Mouse (Mus musculus) kidney, postnatal 25 days (tissue): ENCODE measurements around the gene Ube2l6.

Source experiments
- DNase-seq, 2 experiments: peaks; one replicate each; pipeline ENCODE4 v3.0.0; 2021; ENCODE audit warnings: mixed read lengths in 2 of 2

Ube2l6 gene

GRCm38 (mm10) chr2:84798493-84798921 is at the start of gene Ube2l6:
Gene Ube2l6 (plus strand): TSS chr2:84798828.
- peak; percentile 76 to 84 for DNase-seq

GRCm38 (mm10) chr2:84750115-84750514 is 48.5 kb upstream of the Ube2l6 start:
- DNase-seq, result no peak

GRCm38 (mm10) chr2:84756245-84756644 is 42.4 kb upstream of the Ube2l6 start:
- peak; percentile 52 to 56 for DNase-seq

DNA sequence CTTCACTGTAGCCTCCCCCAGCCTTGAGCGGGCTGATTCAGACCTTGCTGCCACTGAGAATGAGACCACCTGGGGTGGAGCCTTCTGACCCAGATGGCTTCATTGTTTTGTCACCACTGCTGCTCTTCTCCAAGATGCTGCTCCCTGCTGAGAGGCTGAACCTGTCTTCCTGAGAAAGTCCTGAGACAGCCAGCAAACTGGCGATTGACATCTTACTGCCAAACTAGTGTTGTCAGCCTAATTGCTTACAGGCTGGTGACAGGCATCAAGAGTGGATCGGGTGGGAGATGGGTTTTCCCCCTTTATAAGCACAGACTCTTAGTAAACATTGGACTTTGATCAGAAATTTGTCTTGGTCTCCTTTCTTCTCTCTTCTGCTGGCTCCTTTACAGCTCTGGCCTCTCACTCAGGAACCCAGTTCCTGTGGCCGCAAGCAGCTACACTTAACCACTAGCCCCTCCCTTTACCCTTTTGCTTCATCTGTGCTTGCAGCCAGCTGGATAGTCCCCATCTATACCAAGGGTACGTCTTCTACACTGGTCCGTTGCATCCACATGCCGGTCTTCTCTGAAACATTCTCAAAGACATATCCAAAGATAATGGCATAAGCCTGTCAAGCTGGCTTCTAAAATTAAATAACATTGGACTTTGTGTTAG is 41.5 kb upstream of the Ube2l6 start:
- no peak for DNase-seq

GRCm38 (mm10) chr2:84758542-84759127 is 40.0 kb upstream of the Ube2l6 start:
- peak in 1 of 2 experiments; percentile 71 for DNase-seq

- no peak for DNase-seq
Measured at GRCm38 (mm10) chr2:84760777-84761176, 37.9 kb upstream of the Ube2l6 start.

- no peak for DNase-seq
Measured at GRCm38 (mm10) chr2:84761309-84761708, 37.3 kb upstream of the Ube2l6 start.

GRCm38 (mm10) chr2:84761840-84762239 is 36.8 kb upstream of the Ube2l6 start:
- no peak for DNase-seq

DNA sequence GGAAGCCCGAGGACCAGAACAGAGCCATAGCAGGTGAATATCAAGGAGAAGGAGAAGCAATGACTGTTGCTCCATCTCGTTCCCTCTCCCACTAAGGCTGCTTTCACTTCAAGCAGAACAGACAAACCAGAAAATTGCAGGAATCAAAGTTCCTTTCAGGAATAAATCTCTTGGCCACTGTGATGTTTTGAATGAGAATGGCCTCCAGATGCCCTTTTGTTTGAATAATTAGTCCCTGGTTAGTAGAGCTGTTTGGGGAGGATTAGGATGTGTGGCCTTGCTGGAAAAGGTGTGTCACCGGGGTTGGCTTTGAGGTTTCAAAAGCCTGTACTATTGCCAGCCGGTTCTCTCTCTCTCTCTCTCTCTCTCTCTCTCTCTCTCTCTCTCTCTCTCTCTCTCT is 36.3 kb upstream of the Ube2l6 start:
- DNase-seq, result no peak

DNA sequence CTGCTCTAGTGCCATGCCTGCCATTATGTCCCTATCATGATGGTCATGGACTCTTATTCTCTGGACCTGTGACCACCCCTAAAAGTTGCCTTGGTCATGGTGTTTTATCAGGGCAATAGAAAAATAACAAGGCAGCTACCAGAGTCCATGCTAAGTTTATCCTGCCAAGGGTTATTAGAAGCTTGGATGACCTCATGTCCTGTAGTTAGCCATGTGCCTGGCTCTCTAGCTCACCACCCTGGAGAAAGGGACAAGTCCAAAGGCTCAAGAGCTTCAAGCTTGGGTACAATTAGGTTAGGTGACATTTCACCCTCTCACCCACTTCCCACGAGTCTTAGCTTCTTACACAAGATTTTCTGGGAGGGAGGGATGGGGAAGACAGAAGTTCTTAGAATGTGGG is 35.8 kb upstream of the Ube2l6 start:
- no peak for DNase-seq

- DNase-seq, result no peak
Measured at GRCm38 (mm10) chr2:84770501-84770900, 28.1 kb upstream of the Ube2l6 start.

- DNase-seq, result no peak
Measured at GRCm38 (mm10) chr2:84772454-84772853, 26.2 kb upstream of the Ube2l6 start.

DNA sequence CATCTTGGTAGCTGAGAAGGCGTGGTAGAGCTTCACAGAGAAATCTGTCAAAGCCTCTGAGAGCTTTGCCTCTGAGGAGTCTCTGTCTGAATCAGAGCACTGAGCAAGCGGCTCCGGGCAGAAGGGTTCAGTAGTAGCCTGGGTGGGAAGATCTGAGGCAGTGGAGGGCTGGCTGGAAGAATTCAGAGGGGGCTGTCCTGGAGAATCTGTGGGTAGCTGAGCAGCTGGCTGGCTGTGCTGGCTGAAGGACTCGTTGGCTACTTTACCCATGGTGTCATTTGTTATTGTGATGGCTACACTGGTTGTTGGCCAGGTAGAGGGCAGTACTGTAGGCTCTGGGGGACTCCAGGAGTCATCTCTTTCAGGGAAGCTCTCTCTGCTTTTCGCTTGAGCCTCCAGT is 25.4 kb upstream of the Ube2l6 start:
- DNase-seq, result no peak

- DNase-seq, result peak; percentile 63 to 73
Measured at GRCm38 (mm10) chr2:84774751-84775150, 23.9 kb upstream of the Ube2l6 start.

- no peak for DNase-seq
Measured at GRCm38 (mm10) chr2:84775241-84775640, 23.4 kb upstream of the Ube2l6 start, which contains the start of gene Serping1. Gene Serping1 (minus strand): TSS chr2:84775444.

DNA sequence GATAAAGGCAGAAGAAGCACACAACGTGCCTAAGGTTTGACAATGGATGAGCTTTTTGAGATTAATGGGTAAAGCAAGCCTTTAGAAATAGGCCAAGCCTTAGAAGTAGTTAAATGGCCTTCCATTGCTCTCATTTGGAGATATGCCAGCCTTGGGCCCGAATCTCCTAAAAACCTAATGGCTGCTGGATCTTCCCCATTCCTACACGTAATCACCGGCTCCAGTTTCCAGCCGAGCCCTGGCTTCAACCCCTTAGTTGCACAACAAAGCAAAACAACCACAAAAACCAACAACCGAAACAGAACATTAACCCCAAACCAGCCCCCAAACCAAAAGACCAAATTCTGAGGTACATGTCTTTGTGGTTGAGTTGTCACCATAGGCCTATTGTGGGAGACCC is 23.0 kb upstream of the Ube2l6 start:
- DNase-seq, result peak in 1 of 2 experiments; percentile 13

GRCm38 (mm10) chr2:84777706-84778105 is 20.9 kb upstream of the Ube2l6 start:
- no peak for DNase-seq

DNA sequence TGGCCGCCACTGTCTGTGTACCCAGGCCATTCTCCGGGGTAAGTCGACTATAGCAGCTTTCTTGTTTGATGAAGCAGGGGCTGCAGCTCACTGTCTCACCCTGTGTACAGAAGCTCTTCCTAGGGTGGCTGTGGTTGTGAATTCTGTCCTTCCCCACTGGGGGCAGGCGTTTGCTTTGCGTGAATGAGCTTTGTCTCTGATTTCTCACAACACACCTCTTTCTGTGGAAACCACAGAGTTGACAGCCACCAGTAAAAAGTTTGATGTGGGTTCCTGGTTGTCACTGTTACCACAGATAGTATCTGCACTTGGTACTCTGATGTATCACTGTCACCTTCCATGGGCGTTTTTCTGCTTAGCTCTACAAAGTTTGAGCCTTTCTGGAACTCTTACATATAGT is 19.4 kb upstream of the Ube2l6 start:
- no peak for DNase-seq

DNA sequence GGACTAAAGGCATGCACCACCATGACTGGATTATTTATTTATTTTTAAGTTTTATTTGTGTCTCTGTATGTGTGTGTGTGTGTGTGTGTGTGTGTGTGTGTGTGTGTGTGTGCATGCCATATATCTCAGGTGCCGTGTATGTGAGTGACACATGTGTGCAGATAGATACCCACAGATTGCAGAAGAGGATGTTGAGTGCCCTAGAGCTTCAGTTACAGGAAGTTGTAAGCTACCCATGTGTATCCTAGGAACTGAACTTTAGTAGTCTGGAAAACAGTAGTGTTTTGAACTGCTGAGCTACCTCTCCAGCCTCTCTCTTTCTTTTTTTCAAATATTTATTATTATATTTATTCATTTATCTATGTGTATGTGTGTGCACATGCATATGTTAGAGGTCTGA is 15.3 kb upstream of the Ube2l6 start:
- no peak for DNase-seq

DNA sequence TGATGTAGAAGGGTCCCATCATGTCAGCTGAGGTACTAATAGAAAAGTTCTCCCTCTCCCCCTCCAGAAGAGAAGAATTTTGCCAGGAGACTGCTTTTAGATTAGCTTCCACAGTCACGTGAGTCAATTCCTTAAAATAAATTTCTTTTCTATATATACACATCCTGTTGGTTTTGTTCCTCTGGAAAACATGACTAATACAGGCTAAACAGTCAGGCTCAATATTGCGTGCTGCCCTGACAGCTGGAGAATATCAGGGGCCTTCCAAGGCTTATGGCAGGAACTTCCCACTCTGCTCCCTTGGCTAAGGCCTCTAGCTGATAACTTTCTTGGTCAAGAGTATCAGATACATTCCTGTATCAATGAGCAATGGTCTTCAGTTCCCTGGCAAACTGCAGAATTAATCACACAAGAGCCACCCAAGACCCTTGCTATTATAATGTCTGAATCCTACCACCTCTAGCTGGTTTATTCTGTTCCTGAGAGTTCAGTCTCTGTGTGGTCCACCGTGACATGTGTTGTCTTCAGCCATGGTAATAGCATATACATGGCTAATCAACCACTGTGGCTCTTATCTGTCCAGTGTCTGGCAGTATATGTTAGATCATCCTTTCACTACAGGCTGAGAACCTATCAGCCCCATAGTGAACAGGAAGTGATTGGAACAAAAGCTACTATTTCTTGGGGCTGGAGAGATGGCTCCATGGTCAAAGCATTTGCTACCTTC is 14.6 kb upstream of the Ube2l6 start:
- no peak for DNase-seq

DNA sequence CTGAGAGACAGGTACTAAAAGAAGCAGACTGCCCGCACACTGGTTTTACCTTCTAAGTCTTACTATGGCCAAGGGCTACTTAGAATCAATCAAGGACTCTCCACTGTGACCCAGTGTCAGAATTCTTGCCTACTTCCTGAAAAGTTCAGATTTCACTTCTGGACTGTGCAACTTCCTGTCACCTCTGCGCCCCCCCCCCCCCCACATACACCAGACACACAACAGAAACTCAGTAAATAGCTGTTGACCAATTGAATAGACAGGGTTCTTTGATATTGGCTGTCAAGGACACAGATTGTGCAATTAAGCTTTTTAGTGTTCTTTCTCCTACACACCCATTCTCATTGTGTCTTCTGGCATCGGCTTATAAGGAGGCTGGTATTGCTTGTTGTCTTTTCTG is 10.3 kb upstream of the Ube2l6 start:
- DNase-seq, result no peak

DNA sequence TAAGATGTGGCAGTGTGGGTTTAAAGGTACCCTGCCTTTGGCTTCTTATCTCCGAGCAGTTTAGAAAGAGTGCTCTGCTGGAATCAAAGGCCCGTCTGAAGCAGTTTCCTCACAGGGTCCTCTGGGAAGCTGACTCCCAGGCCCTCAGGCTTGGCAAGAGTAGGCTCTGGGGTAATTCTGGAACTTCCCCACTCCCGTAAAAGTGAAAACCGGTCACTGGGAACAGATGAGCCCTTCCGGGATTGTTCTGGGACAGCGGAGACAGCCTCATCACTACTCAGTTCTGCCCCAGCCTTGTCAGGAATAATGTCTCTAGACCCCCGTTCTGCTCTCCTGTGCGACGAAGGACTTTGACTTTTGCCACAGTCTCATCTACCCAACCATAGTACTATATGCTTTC is 8.2 kb upstream of the Ube2l6 start:
- no peak for DNase-seq

DNA sequence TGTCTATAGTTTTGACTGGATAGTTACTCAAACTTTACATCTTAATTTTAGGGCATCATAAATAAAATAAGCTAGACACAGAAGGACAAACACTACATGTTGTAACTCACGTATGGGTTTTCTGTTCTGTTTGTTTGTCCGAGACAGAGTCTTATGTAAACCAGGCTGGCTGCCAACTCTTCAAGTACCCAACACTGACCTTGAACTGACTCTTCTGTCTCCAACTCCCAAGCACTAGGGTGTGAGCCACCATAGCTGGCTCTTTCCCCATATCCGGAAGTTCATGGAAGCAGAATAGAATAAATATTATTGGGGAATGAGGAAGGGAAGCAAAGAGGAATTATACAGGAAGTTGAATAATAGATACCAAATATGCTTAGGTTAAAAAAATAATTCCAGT is 6.1 kb upstream of the Ube2l6 start:
- DNase-seq, result peak; percentile 27 to 43

GRCm38 (mm10) chr2:84793154-84793553 is 5.5 kb upstream of the Ube2l6 start:
- DNase-seq, result no peak
